Mouse (Mus musculus): ENCODE measurements at regions not wholly inside any gene's neighbourhood (a gene's known extent, or its start where the extent isn't known, plus 50 kb on each side); places are given as distances from the start of the nearest gene placed in this dataset.
"Not testable (repeated sequence)": the region's sequence is repeated elsewhere in the genome, so short reads cannot be mapped to it uniquely, and the experiment has no call there.

DNA sequence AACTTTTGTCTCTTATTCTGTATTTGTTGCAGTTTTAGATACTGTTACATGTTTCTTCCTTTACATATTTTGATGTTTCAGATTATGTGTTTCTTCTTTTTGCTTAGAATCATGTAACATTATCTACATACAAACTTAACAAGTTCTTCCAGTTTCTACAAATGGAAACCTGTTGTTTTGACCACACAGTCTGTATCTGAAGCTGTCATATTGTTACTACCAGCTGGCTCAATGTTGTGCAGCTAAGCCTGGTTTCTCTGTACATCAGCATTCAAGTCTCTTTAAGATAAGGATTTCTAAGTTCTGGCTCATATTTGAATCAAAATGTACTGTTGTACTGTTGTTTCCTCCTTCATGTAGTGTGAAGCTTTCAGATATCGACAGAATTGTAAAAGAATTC, 65.4 kb upstream of the Vps41 start:
- no peak for DNase-seq (ENCODE audit: low read depth, low spot score)

DNA sequence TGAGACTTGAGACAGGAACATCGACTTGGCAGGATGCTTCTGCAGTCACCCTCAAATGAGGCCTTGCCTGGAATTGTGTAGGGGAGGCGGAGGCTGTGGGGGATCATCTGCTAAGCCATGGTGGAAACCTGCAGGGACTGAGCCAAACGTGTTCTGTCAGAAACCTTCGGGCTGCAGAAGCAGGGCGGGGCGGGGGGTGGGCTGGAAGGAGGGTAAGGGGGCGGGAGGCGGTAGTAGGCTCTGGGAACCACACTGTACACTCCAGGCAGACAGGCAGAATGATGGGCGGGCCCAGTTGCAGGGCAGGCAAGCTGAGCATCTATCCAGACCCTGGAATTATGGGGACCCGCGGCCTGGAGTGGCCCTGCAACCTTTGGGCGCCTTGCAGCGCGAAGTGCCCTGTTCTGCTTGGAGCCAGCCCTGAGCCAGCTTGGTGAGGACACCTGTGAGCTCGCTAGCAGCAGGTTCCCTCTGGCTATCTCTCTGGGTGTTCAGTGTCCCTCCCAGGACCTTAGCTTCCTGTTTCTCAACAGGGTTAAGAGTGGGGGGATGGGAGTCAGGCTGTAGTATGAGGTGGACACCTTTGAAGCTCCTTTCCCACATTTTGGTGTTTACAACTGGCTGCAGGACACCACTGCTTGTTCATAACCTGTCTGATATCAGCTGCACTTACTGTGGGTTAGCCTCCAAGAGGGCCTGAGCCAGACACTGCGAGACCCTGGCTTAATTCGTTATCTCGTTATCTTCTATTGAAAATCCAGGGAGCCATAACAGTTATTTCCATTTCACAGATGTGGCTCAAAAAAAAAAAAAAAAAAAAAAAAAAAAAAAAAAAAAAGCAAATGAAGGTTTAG, 102.1 kb upstream of the Vps41 start:
- peak; percentile 22 for DNase-seq (ENCODE audit: low read depth, low spot score)

DNA sequence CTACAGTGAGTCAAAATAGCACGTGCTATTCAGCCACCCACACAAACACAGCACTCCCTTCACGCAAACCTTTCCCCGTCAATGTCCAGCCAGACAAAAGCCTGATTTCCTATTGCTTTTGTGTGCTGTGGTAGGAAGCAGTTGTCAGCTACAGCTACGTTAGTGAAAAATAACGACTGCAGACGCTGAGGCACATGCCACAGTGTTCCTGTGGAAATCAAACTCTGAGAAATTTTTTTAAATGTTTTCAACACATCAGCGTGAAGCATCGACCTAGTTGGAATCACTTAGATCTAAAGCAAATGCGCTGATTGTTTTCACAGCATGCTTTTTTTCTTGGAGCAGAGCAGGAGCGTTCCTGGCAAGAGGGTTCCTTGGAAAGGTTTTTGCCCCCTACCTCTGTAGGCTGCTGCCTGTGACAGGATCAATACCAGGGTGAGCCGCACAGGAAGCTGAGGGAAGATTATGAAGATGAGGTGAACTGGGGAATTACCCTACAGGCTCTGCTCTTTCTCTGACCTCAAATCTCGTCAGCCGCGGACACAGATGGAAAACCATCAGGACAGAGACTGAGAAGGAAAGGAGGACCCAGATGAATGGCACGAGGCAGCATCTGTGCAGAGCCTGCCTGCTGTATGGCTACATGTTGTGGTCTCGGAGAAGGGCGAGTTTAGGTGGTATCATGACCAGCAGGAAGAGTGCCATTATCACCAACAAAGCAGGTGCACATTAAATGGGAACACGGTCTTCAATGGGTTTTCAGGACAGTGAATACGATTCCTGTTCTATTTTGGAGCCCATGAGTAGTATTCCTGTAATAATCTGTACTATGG, 136.2 kb upstream of the Vps41 start:
- no peak for DNase-seq (ENCODE audit: low read depth, low spot score)

DNA sequence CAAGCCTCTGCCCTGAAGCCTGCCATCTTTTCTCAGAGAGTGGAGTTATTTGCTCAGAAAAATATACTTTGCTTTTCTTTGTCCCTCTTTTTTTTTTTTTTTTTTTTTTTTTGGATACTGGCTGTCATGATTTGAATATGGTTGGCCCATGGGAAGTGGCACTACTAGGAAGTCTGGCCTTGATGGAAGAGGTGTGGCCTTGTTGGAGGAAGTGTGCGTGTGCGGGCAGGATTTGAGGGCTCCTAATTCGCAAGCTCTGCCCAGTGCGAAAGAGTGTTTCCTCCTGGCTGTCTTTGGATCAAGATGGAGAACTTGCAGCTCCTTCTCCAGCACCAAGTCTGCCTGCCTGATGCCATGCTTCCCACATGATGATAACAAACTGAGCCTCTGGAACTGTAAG, 141.1 kb upstream of the Vps41 start:
- peak; percentile 31 for DNase-seq (ENCODE audit: low read depth, low spot score)

DNA sequence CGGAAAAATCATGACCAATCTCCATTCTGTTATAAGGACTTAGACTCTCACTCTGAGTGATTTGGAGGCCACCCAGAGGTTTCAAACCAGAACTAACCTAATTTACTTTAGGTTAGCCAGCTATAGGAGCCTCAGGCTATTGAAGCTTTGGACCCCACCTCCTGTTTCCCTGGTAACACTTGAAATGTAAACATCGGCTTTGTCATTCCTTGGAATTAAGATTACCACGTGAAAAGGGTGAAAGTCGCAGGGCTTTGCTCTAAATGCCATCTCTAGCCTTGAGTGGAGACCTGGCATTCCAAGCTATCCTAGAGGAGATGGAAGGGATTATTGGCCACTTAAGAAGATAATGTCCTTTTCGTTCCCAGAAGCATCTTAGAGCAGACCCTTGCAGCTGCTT, 141.5 kb upstream of the Vps41 start:
- peak; percentile 86 for DNase-seq (ENCODE audit: low read depth, low spot score)

DNA sequence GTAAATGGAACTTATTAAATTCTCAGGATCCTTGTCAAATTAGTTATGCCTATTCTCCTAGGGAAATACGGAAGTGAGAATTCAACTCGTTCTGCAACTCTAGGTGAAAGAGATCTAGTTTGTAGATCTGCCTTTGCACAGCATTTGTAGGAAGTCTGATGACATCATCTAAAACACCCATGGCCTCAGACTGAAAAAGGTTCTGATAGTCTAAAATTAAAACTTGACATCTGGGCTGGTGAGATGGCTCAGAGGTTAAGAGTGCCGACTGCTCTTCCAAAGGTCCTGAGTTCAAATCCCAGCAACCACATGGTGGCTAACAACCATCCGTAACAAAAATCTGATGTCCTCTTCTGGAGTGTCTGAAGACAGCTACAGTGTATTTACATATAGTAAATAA, 144.5 kb upstream of the Pou6f2 start:
- DNase-seq (ENCODE audit: low read depth, low spot score), result not testable (repeated sequence)

DNA sequence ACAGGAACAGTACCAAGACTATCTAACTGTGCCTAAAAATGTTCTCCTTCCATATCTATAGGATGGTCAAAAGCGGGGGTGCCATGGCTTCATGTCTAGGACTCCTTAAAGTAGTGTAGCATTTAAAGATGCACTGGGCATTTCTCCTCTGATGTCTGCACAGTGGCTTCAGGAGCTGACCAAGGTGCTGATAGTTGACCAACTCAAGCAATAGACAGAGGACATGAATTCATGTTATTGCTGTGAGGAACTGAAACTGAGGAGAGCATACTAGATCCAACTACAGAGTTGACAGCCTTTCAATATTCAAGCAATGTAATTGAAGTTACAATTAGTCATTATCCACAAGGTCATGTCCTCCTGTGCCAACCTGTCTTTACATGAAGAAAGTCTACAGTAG, 133.0 kb upstream of the Pou6f2 start:
- DNase-seq (ENCODE audit: low read depth, low spot score), result no peak

DNA sequence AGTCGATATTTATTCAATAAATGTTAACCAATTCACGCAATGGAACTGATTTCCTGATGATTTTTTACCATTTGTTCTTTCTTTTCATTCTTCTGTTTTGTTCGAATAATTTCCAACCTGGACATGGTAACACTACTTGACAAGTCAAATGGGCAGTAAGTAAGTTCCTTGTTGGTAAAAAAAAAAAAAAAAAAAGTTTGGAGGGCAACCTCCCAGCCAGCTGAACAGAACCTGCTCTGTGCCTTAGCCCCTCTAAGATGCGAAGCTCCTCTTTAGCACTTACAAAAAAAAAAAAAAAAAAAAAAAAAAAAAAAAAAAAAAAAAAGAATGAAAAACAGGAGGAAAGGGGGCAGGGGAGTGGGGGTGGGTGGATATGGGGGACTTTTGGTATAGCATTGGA, 100.7 kb upstream of the Pou6f2 start:
- no peak for DNase-seq (ENCODE audit: low read depth, low spot score)

DNA sequence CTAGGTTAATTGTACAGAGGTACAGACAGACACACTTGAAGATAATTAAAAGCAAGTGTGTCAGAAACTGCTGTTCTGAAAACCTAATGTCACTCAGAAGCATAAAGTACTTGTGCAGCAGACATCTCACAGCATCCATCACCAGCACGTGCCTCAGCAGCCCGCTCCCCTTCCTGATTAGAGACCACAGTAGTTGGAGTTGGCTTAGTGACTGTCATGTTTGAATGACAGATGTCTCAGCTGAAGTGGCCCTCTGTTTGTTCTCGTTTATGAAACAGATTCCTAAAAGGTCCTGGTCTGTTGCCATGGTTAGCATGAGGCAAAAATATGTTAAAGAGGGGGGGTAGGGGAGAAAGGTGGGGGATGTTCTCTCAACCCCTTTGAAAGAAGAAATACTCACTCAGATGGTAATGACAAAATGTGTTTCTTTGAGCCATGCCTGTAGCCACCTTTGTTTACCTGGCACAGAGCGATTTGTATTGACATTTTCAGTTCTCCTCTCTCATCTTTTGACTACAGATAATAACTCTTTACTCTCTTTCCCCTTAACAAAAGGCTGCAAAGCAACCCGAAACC, 100.2 kb upstream of the Pou6f2 start:
- no peak for DNase-seq (ENCODE audit: low read depth, low spot score)

DNA sequence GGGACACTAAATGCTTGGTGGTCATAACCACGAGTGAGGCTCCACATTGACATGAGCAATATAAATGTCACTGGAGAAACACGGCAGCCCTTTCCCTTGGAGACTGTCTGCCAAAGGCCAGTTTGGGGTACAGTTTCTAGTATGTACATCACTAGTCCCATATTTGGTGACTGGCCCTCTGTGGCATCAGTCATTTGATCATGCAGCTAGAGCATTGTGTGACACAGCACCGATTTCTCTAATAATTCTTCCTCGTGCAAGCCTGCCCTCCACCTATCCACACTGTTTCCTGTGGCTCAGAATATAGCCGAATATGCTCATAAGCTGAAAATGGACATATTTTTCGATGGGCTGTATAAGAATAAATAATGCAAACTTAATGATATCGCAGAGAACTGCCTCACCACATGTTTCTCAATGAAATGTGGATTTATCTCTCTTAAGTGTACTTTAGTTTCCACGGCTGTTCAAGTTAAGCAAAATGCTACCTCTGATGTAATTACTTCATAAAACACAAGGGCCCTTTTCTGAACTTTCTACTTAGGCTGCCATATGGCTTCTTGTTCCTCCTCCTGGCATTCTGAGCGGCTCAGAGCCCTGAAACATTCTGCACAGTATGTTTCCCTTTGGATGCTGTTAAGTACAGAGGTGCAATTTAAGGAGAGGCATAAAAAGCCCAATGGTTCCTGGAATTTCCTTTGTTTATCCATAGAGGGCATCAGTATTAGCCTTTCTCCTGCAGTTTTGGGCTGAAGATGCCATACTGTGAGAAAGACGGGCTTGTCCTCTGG, 97.7 kb upstream of the Pou6f2 start:
- no peak for DNase-seq (ENCODE audit: low read depth, low spot score)

DNA sequence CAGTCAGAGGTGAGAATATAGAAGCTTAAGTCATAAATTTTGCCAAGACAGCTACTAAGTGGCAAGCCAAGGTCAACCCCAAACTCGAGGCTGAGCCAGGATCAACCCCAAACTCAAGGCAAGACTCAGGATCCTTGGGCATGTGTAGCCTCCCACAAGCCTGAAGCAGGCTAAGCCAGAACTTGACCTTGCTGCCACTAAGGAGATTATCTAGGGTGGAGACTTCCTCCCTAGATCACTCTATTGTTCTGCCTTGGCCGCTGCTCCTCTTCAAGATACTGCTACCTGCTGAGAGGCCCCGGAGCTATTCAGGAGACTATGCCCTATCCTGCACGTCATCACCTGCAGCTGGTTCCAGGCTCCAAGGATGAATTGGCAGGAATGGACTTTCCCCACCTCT, 88.3 kb upstream of the Pou6f2 start:
- peak; percentile 64 for DNase-seq (ENCODE audit: low read depth, low spot score)

DNA sequence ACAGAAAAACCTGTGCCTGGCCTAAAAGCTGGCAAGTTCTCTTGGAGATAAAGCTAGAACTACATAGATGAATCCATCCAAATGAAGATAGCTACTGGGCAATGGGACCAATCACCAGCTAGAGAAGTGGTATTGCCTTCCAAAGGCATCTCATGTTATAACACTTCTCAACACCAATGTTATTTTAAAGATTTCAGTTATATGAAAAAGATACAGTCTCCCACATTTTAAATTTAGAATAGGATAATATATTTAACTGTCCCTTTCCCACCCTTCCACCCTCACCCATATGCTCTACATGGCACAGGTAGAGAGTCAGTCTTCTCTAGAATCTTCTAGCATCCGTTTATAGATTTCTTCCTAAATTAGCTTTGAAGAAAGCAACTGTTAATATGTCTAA, 87.6 kb upstream of the Pou6f2 start:
- no peak for DNase-seq (ENCODE audit: low read depth, low spot score)

DNA sequence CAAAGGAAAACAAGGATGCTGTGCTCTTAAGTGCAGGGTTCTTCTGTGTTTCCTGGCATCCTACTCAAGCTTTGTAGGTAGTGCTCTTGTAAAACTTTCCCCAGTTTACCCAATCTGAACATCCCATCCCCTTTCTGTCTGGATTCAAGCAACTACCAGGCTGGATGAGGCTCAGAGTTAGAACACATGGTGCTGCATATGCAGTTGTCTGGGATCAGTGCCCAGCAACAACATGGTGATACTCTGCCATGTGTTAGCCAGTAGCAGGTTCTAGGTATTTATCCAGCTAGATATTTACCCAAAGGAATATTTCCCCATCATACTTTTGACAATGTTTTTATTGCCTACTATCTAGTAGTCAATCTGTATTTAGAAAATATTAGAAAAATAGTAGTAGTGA, 78.8 kb upstream of the Pou6f2 start:
- DNase-seq (ENCODE audit: low read depth, low spot score), result no peak

DNA sequence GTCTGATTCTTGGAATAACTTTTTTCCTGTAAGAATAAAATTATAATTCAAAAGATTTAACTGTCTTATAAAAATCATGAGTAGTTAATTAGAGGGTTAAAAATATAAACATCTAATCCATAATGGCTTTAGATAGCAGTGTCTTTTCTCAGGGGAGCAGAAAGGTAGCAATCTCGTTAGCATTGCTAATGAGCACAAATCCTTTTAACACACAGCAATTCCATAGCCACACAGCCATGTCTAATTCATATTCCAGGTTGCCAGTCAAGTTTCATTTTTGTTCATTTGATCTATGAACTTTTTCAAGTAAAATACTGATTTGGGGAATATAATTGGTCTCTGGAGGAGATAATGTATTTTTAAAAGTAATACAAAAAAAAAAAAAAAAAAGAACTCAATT, 74.0 kb upstream of the Pou6f2 start:
- DNase-seq (ENCODE audit: low read depth, low spot score), result no peak

DNA sequence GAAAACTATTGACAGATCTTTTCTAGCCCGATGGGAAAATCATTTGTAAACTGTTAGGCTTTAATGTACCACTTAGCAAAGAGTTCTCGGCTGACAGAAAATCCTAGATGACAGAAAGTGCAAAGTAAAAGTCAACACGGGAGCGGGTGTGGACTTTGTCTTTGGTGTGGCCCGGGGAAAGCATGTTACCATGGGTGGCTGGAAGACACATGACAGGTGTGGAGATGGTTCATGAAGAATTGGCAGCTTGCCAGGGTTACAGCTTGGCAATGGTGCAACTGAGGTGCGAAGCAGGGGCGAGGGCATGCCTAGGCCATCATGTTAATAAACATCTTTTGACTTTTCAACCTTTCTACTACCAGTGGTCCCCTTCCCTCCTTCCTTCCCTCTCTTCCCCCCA, 68.4 kb upstream of the Pou6f2 start:
- no peak for DNase-seq (ENCODE audit: low read depth, low spot score)

DNA sequence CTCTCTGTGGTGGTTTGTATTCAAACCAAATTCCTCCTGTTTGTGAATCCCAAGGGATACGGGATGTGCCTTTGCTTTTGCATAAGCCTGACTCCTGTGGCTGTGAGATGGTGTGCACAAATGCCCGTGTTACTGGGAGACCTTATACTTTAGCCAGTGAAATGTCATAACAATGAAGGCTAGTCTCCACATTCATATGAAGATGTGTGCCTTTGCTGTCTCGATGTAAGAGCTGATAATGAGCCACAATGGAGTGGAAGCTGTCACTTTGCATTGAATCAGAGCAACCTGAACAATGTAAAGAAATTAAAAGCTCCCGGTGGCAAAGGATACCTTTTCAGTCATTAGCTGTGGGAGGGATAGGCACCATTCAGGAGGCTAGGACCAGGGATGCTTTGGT, 64.7 kb upstream of the Pou6f2 start:
- DNase-seq (ENCODE audit: low read depth, low spot score), result no peak

DNA sequence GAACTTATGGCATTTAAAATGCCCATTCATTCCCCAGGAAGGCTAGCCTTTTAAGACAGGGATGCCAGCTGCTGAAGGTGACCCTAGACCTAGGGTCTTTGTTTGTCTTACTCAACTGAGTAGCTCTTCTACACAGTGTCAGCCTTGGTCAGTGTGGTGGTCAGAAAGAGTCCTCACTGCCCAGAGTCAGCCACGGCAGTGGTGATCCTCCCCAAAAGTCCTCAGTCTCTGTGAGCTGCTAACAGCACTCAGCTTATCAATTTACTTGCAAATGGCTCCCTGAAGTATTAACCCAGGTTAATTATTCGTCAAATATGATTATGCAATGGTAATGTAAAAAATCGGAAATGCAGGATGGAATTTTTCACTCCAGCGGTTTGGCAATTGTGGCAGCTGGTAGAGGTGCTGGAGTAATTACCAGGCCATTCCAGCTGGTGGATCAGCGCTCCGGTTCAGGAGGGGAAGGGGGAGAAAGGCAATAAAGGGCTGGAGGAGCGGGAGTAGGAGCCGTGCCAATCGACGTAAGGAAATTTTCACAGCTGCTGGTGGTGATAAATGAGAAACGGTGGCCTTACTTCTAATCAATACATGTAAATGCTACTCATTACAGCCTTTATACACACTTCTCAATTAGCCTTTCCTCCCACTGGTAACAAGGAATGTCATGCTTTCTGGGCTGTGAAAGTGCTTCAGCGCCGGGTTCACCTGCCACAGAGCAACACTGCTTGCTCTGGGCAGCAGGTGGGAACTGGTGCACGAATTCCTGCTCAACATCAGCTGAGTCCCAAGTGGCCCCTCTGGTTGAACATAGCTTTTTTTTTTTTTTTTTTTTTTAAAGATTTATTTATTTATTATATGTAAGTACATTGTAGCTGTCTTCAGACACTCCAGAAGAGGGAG, 60.1 kb upstream of the Pou6f2 start:
- DNase-seq (ENCODE audit: low read depth, low spot score), result no peak

Measured in WW6 (cell line).